Mouse (Mus musculus) stomach, embryonic 15.5 days (tissue): ENCODE results near the gene Bcl9l. TPM values are rescaled to one million over a fixed set of nuclear protein-coding genes. Genes with fewer than 3 reads are reported as not detected.

Source experiments
- ATAC-seq: fragments of 200-750 bp; cut with Nextera tagmentation; 2 replicates; pipeline ENCODE4 v1.8.0; 2017; ENCODE audit warnings: low read depth, moderate number of reproducible peaks, moderate TSS enrichment; ENCODE audit not compliant: insufficient read depth, low FRiP score
- H3K27ac ChIP-seq: fragments of 300-500 bp; sonication (generic); 2 replicates; pipeline ENCODE4 v1.5.1; 2015; ENCODE audit warnings: mild to moderate bottlenecking, inconsistent platforms
- H3K27me3 ChIP-seq: fragments of 300-500 bp; sonication (generic); replicated peaks from 2 replicates; pipeline ENCODE4 v1.6.1; 2015; ENCODE audit warnings: inconsistent platforms
- H3K36me3 ChIP-seq: fragments of 300-500 bp; sonication (generic); 2 replicates; pipeline ENCODE4 v1.6.1; 2015; ENCODE audit warnings: inconsistent platforms
- H3K4me1 ChIP-seq: fragments of 300-500 bp; sonication (generic); 2 replicates; pipeline ENCODE4 v1.6.1; 2015; ENCODE audit warnings: inconsistent platforms
- H3K4me2 ChIP-seq: fragments of 300-500 bp; sonication (generic); 2 replicates; pipeline ENCODE4 v1.6.1; 2015; ENCODE audit warnings: mild to moderate bottlenecking, inconsistent platforms
- H3K4me3 ChIP-seq: fragments of 300-500 bp; sonication (generic); replicated peaks from 2 replicates; pipeline ENCODE4 v1.5.1; 2015; ENCODE audit warnings: inconsistent platforms
- H3K9ac ChIP-seq: fragments of 300-500 bp; sonication (generic); 2 replicates; pipeline ENCODE4 v1.6.1; 2015; ENCODE audit warnings: inconsistent platforms
- H3K9me3 ChIP-seq: fragments of 300-500 bp; sonication (generic); 2 replicates; pipeline ENCODE4 v1.6.1; 2016; ENCODE audit warnings: inconsistent platforms
- WGBS: fragments of 180-500 bp; shearing (Covaris S2); methylation state at CpG from one replicate; pipeline ENCODE4 v1.1.7; 2015; 5-methylcytosine and 5-hydroxymethylcytosine counted together
- polyA plus RNA-seq: library from polyadenylated mRNA; unstranded; fragments of >200 nt; fragmentation: Nextera tagmentation; extraction: Ambion mirVana; gene quantifications from 2 replicates; pipeline ENCODE4 v1.2.1, GENCODE M21; 2015

Gene Bcl9l
- polyA plus RNA-seq, 1 experiment from 2014 or later = 12.0 TPM

GRCm38 (mm10) chr9:44500638-44501175, 18.1 kb downstream of the Bcl9l start:
- H3K27ac ChIP-seq = peak overlapping the region; percentile 94; the same call in 1 of the 2 replicates
- H3K27me3 ChIP-seq = no peaks in the 10 kb centered on the region
- ATAC-seq = no peak
- 0 out of 2 replicates have a peak overlapping the region, but pooled peaks have one; percentile 2 for H3K4me3 ChIP-seq
- H3K36me3 ChIP-seq = peaks cover 19% of the 10 kb centered on the region
- H3K4me2 ChIP-seq = peak overlapping the region; percentile 87
- H3K9ac ChIP-seq = no peak overlapping the region
- WGBS = 47% methylated on average over 8 of the region's 8 CpGs
- no peaks in the 10 kb centered on the region for H3K9me3 ChIP-seq
- H3K4me1 ChIP-seq = peaks cover 62% of the 10 kb centered on the region

GRCm38 (mm10) chr9:44501206-44501879, 18.7 kb downstream of the Bcl9l start:
- H3K4me2 ChIP-seq = peak overlapping the region; percentile 24

GRCm38 (mm10) chr9:44502006-44502405, 19.4 kb downstream of the Bcl9l start:
- Histone ChIP-seq H3K27me3 (no peaks in the 10 kb centered on the region), H3K4me3 (no peak overlapping the region), H3K9me3 (no peaks in the 10 kb centered on the region), H3K9ac (no peak overlapping the region), H3K4me2 (peak overlapping the region; percentile 24; the same call in 1 of the 2 replicates), H3K4me1 (peaks cover 52% of the 10 kb centered on the region), H3K27ac (no peak overlapping the region), H3K36me3 (peaks cover 32% of the 10 kb centered on the region)
- 2% methylated on average over 4 of the region's 4 CpGs for WGBS
- ATAC-seq = no peak

More at GRCm38 (mm10) chr9:44501206-44501879, 18.7 kb downstream of the Bcl9l start:
- H3K4me1 ChIP-seq = peaks cover 59% of the 10 kb centered on the region
- H3K27me3 ChIP-seq = no peaks in the 10 kb centered on the region
- 47% methylated on average over 10 of the region's 10 CpGs for WGBS
- peak overlapping the region; percentile 1; the same call in 1 of the 2 replicates for H3K9ac ChIP-seq
- no peak for ATAC-seq
- no peak overlapping the region for H3K4me3 ChIP-seq
- 0 out of 2 replicates have a peak overlapping the region, but pooled peaks have one; percentile 94 for H3K27ac ChIP-seq
- peaks cover 25% of the 10 kb centered on the region for H3K36me3 ChIP-seq
- H3K9me3 ChIP-seq = no peaks in the 10 kb centered on the region

- Histone ChIP-seq H3K4me3 (no peak overlapping the region), H3K36me3 (peaks cover 46% of the 10 kb centered on the region), H3K27me3 (no peaks in the 10 kb centered on the region), H3K4me1 (peaks cover 41% of the 10 kb centered on the region), H3K4me2 (no peak overlapping the region), H3K9ac (no peak overlapping the region), H3K9me3 (no peaks in the 10 kb centered on the region), H3K27ac (no peak overlapping the region)
- no peak for ATAC-seq
- WGBS = 71% methylated on average over 20 of the region's 20 CpGs
Observed at GRCm38 (mm10) chr9:44504893-44505823, 22.5 kb downstream of the Bcl9l start.

GRCm38 (mm10) chr9:44505824-44506467, 23.3 kb downstream of the Bcl9l start:
- Histone ChIP-seq H3K4me1 (peaks cover 40% of the 10 kb centered on the region), H3K9ac (no peak overlapping the region), H3K27me3 (no peaks in the 10 kb centered on the region), H3K27ac (no peak overlapping the region), H3K4me2 (no peak overlapping the region; the same call in 1 of the 2 replicates), H3K4me3 (no peak overlapping the region), H3K9me3 (no peaks in the 10 kb centered on the region), H3K36me3 (peaks cover 46% of the 10 kb centered on the region)
- no peak for ATAC-seq
- 54% methylated on average over 23 of the region's 23 CpGs for WGBS

GRCm38 (mm10) chr9:44506566-44506965, 23.9 kb downstream of the Bcl9l start:
- peaks cover 38% of the 10 kb centered on the region for H3K4me1 ChIP-seq
- whole genome bisulfite sequencing = 89% methylated on average over 13 of the region's 13 CpGs
- H3K4me3 ChIP-seq = no peak overlapping the region
- H3K4me2 ChIP-seq = no peak overlapping the region
- no peak for ATAC-seq
- no peaks in the 10 kb centered on the region for H3K27me3 ChIP-seq
- H3K36me3 ChIP-seq = peaks cover 46% of the 10 kb centered on the region
- H3K9ac ChIP-seq = no peak overlapping the region
- H3K9me3 ChIP-seq = no peaks in the 10 kb centered on the region
- no peak overlapping the region for H3K27ac ChIP-seq

- 93% methylated on average over 6 of the region's 6 CpGs for WGBS
- Histone ChIP-seq H3K27ac (no peak overlapping the region), H3K4me2 (no peak overlapping the region), H3K36me3 (peaks cover 43% of the 10 kb centered on the region), H3K9me3 (no peaks in the 10 kb centered on the region), H3K4me1 (peaks cover 36% of the 10 kb centered on the region), H3K9ac (no peak overlapping the region), H3K27me3 (no peaks in the 10 kb centered on the region), H3K4me3 (no peak overlapping the region)
- no peak for ATAC-seq
Observed at GRCm38 (mm10) chr9:44507345-44507744, 24.7 kb downstream of the Bcl9l start.

GRCm38 (mm10) chr9:44508124-44508619, 25.5 kb downstream of the Bcl9l start:
- WGBS = 80% methylated on average over 18 of the region's 18 CpGs
- Histone ChIP-seq H3K4me1 (peaks cover 36% of the 10 kb centered on the region), H3K4me3 (no peak overlapping the region), H3K9me3 (no peaks in the 10 kb centered on the region), H3K27me3 (no peaks in the 10 kb centered on the region), H3K27ac (no peak overlapping the region), H3K4me2 (no peak overlapping the region), H3K36me3 (peaks cover 35% of the 10 kb centered on the region), H3K9ac (no peak overlapping the region)
- ATAC-seq = no peak

GRCm38 (mm10) chr9:44508721-44509486, 26.3 kb downstream of the Bcl9l start:
- H3K36me3 ChIP-seq = peaks cover 34% of the 10 kb centered on the region
- WGBS = 80% methylated on average over 19 of the region's 19 CpGs
- no peak for ATAC-seq
- H3K27ac ChIP-seq = peak overlapping the region; percentile 42; the same call in 1 of the 2 replicates
- no peak overlapping the region for H3K4me3 ChIP-seq
- H3K9me3 ChIP-seq = no peaks in the 10 kb centered on the region
- no peak overlapping the region for H3K9ac ChIP-seq
- H3K4me2 ChIP-seq = peak overlapping the region; percentile 51
- peaks cover 36% of the 10 kb centered on the region for H3K4me1 ChIP-seq
- H3K27me3 ChIP-seq = no peaks in the 10 kb centered on the region

- H3K36me3 ChIP-seq = peaks cover 34% of the 10 kb centered on the region
- peak overlapping the region; percentile 29 for H3K4me3 ChIP-seq
- peak overlapping the region; percentile 42; the same call in 1 of the 2 replicates for H3K27ac ChIP-seq
- peak overlapping the region; percentile 51 for H3K4me2 ChIP-seq
- no peaks in the 10 kb centered on the region for H3K27me3 ChIP-seq
- H3K4me1 ChIP-seq = peaks cover 36% of the 10 kb centered on the region
- 9% methylated on average over 25 of the region's 27 CpGs for WGBS
- no peak overlapping the region for H3K9ac ChIP-seq
- ATAC-seq = peak; percentile 27; the same call in 1 of the 2 replicates
- no peaks in the 10 kb centered on the region for H3K9me3 ChIP-seq
Observed at GRCm38 (mm10) chr9:44509487-44510354, 27.1 kb downstream of the Bcl9l start.
